Mouse (Mus musculus): ENCODE data around the gene Maml3. TPM values are rescaled to one million over a fixed set of nuclear protein-coding genes. Genes with fewer than 3 reads are reported as not detected.
A peak's percentile ranks its signal among the peaks of the same experiment; 100 is the strongest.

Maml3 gene
- polyA plus RNA-seq, 1 experiment from 2014 or later = 6.1 TPM

GRCm38 (mm10) chr3:51701950-51702349 lies 402.9 kb downstream of the Maml3 start:
- Histone ChIP-seq H3K27ac (ENCODE audit: low read depth, low read length) (peak overlapping the region; percentile 89), H3K4me2 (peak overlapping the region; percentile 36), H3K36me3 (ENCODE audit: control insufficient read depth, insufficient read depth, low read length) (no peaks in the 10 kb centered on the region), H3K4me1 (ENCODE audit: control insufficient read depth, insufficient read depth, low read length) (peaks cover 24% of the 10 kb centered on the region), H3K27me3 (ENCODE audit: control insufficient read depth, insufficient read depth, low read length) (no peaks in the 10 kb centered on the region), H3K9me3 (ENCODE audit: control insufficient read depth, low read length) (no peaks in the 10 kb centered on the region), H3K4me3 (ENCODE audit: low read depth, low read length) (peak overlapping the region; percentile 1), H3K9ac (ENCODE audit: low read length) (peak overlapping the region; percentile 71)
- WGBS = 2% methylated on average over 13 of the region's 13 CpGs
- ATAC-seq (ENCODE audit: low FRiP score) (peak; percentile 86), DNase-seq (ENCODE audit: low spot score, missing footprints) (peak; percentile 96)

- H3K36me3 ChIP-seq (ENCODE audit: control insufficient read depth, insufficient read depth, low read length) = no peaks in the 10 kb centered on the region; the same call in 1 of the 2 replicates
- peak overlapping the region; percentile 36 for H3K4me2 ChIP-seq
- H3K27me3 ChIP-seq (ENCODE audit: control insufficient read depth, insufficient read depth, low read length) = no peaks in the 10 kb centered on the region
- under 1% methylated on average over 27 of the region's 27 CpGs for WGBS
- peak overlapping the region; percentile 89 for H3K27ac ChIP-seq (ENCODE audit: low read depth, low read length)
- H3K9me3 ChIP-seq (ENCODE audit: control insufficient read depth, low read length) = no peaks in the 10 kb centered on the region
- peak overlapping the region; percentile 71 for H3K9ac ChIP-seq (ENCODE audit: low read length)
- DNase-seq (ENCODE audit: low spot score, missing footprints) (peak; percentile 99), ATAC-seq (ENCODE audit: low FRiP score) (peak; percentile 98)
- H3K4me3 ChIP-seq (ENCODE audit: low read depth, low read length) = peak overlapping the region; percentile 1
- peaks cover 24% of the 10 kb centered on the region for H3K4me1 ChIP-seq (ENCODE audit: control insufficient read depth, insufficient read depth, low read length)
Measured at GRCm38 (mm10) chr3:51701281-51701751, 403.6 kb downstream of the Maml3 start.

DNA sequence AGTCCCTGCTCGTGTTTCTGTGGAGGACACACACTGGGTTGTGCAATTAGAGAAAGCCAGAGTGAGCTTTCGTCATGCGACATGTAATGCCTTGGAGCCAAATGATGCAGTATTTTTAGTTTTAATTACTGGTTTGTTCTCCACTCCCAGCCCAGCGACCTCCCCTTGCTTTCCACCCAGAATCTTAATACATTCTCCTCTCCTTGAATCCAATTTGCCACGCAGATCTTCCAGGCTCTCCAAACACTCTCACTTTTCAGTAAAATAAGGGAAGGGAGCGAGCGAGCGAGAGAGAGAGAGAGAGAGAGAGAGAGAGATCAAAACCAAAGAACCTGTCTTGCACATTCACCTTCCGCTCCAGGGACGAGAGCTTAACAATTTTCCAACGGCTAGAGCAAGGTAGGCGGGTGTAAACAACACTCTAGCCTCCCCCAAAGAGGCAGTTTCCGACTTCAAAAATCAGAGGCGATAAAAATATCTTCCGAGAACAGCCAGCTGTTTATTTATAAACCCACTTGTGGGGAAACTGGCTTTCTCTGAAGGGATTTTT lies 404.1 kb downstream of the Maml3 start:
- Histone ChIP-seq H3K36me3 (ENCODE audit: control insufficient read depth, insufficient read depth, low read length) (no peaks in the 10 kb centered on the region; the same call in 1 of the 2 replicates), H3K27me3 (ENCODE audit: control insufficient read depth, insufficient read depth, low read length) (no peaks in the 10 kb centered on the region), H3K9ac (ENCODE audit: low read length) (peak overlapping the region; percentile 61), H3K27ac (ENCODE audit: low read depth, low read length) (peak overlapping the region; percentile 89; the same call in 1 of the 2 replicates), H3K4me2 (peak overlapping the region; percentile 36), H3K4me1 (ENCODE audit: control insufficient read depth, insufficient read depth, low read length) (peaks cover 24% of the 10 kb centered on the region), H3K4me3 (ENCODE audit: low read depth, low read length) (no peak overlapping the region), H3K9me3 (ENCODE audit: control insufficient read depth, low read length) (no peaks in the 10 kb centered on the region)
- no peak for DNase-seq (ENCODE audit: low spot score, missing footprints)
- ATAC-seq (ENCODE audit: low FRiP score) = no peak
- WGBS = 41% methylated on average over 15 of the region's 15 CpGs

- 85% methylated on average over 4 of the region's 4 CpGs for WGBS
- H3K36me3 ChIP-seq (ENCODE audit: control insufficient read depth, insufficient read depth, low read length) = no peaks in the 10 kb centered on the region; the same call in 1 of the 2 replicates
- H3K27me3 ChIP-seq (ENCODE audit: control insufficient read depth, insufficient read depth, low read length) = no peaks in the 10 kb centered on the region
- H3K9me3 ChIP-seq (ENCODE audit: control insufficient read depth, low read length) = no peaks in the 10 kb centered on the region
- H3K4me3 ChIP-seq (ENCODE audit: low read depth, low read length) = no peak overlapping the region
- ATAC-seq (ENCODE audit: low FRiP score) (no peak), DNase-seq (ENCODE audit: low spot score, missing footprints) (no peak)
- no peak overlapping the region; the same call in 1 of the 2 replicates for H3K9ac ChIP-seq (ENCODE audit: low read length)
- H3K4me1 ChIP-seq (ENCODE audit: control insufficient read depth, insufficient read depth, low read length) = peaks cover 24% of the 10 kb centered on the region
- no peak overlapping the region for H3K4me2 ChIP-seq
- H3K27ac ChIP-seq (ENCODE audit: low read depth, low read length) = no peak overlapping the region
Measured at GRCm38 (mm10) chr3:51700123-51700522, 404.8 kb downstream of the Maml3 start.

- ATAC-seq (ENCODE audit: low FRiP score) = no peak
- Histone ChIP-seq H3K4me3 (ENCODE audit: low read depth, low read length) (no peak overlapping the region), H3K36me3 (ENCODE audit: control insufficient read depth, insufficient read depth, low read length) (no peaks in the 10 kb centered on the region; the same call in 1 of the 2 replicates), H3K9me3 (ENCODE audit: control insufficient read depth, low read length) (no peaks in the 10 kb centered on the region), H3K27ac (ENCODE audit: low read depth, low read length) (no peak overlapping the region), H3K4me1 (ENCODE audit: control insufficient read depth, insufficient read depth, low read length) (peaks cover 19% of the 10 kb centered on the region), H3K4me2 (no peak overlapping the region), H3K9ac (ENCODE audit: low read length) (no peak overlapping the region), H3K27me3 (ENCODE audit: control insufficient read depth, insufficient read depth, low read length) (no peaks in the 10 kb centered on the region)
- no peak for DNase-seq (ENCODE audit: low spot score, missing footprints)
- 91% methylated on average over 3 of the region's 3 CpGs for WGBS
Measured at GRCm38 (mm10) chr3:51697931-51698330, 406.9 kb downstream of the Maml3 start.

GRCm38 (mm10) chr3:51695713-51696112 lies 409.2 kb downstream of the Maml3 start:
- Histone ChIP-seq H3K27me3 (ENCODE audit: control insufficient read depth, insufficient read depth, low read length) (no peaks in the 10 kb centered on the region), H3K27ac (ENCODE audit: low read depth, low read length) (no peak overlapping the region), H3K9me3 (ENCODE audit: control insufficient read depth, low read length) (no peaks in the 10 kb centered on the region), H3K4me2 (no peak overlapping the region), H3K4me1 (ENCODE audit: control insufficient read depth, insufficient read depth, low read length) (peaks cover 5% of the 10 kb centered on the region), H3K9ac (ENCODE audit: low read length) (no peak overlapping the region), H3K4me3 (ENCODE audit: low read depth, low read length) (no peak overlapping the region), H3K36me3 (ENCODE audit: control insufficient read depth, insufficient read depth, low read length) (no peaks in the 10 kb centered on the region; the same call in none of the 2 replicates)
- DNase-seq (ENCODE audit: low spot score, missing footprints) (no peak), ATAC-seq (ENCODE audit: low FRiP score) (no peak)
- 90% methylated on average over 3 of the region's 3 CpGs for WGBS

DNA sequence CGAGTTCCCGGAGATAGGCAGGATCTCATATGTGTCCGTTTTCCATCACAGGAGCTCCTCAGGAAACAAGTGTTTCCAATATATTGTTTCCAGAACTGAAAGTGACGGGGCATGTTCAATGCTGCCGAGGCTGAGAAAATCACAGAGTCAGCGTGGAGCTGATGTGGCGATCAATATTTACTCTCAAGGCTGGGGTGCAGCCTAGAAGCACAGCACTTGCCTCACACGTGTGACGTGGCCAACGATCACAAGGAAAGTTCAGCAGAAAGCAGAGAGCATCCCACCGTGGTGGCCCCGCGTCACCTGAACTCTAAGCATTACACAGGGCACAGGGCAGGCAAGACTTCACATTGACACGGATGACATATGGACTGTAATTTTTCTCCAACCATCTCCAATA lies 410.3 kb downstream of the Maml3 start:
- Histone ChIP-seq H3K36me3 (ENCODE audit: control insufficient read depth, insufficient read depth, low read length) (peaks cover 4% of the 10 kb centered on the region), H3K27ac (ENCODE audit: low read depth, low read length) (no peak overlapping the region), H3K4me3 (ENCODE audit: low read depth, low read length) (no peak overlapping the region), H3K4me1 (ENCODE audit: control insufficient read depth, insufficient read depth, low read length) (no peaks in the 10 kb centered on the region), H3K4me2 (no peak overlapping the region), H3K9me3 (ENCODE audit: control insufficient read depth, low read length) (no peaks in the 10 kb centered on the region), H3K9ac (ENCODE audit: low read length) (no peak overlapping the region), H3K27me3 (ENCODE audit: control insufficient read depth, insufficient read depth, low read length) (no peaks in the 10 kb centered on the region)
- DNase-seq (ENCODE audit: low spot score, missing footprints) (no peak), ATAC-seq (ENCODE audit: low FRiP score) (no peak)
- 92% methylated on average over 14 of the region's 14 CpGs for WGBS

- Histone ChIP-seq H3K4me3 (ENCODE audit: low read depth, low read length) (no peak overlapping the region), H3K4me2 (no peak overlapping the region), H3K27ac (ENCODE audit: low read depth, low read length) (no peak overlapping the region), H3K36me3 (ENCODE audit: control insufficient read depth, insufficient read depth, low read length) (peaks cover 10% of the 10 kb centered on the region), H3K27me3 (ENCODE audit: control insufficient read depth, insufficient read depth, low read length) (no peaks in the 10 kb centered on the region), H3K9me3 (ENCODE audit: control insufficient read depth, low read length) (no peaks in the 10 kb centered on the region), H3K4me1 (ENCODE audit: control insufficient read depth, insufficient read depth, low read length) (no peaks in the 10 kb centered on the region), H3K9ac (ENCODE audit: low read length) (no peak overlapping the region)
- 87% methylated on average over 10 of the region's 10 CpGs for WGBS
- ATAC-seq (ENCODE audit: low FRiP score) (no peak), DNase-seq (ENCODE audit: low spot score, missing footprints) (no peak)
Measured at GRCm38 (mm10) chr3:51693196-51693595, 411.7 kb downstream of the Maml3 start.

GRCm38 (mm10) chr3:51688725-51689124 lies 416.2 kb downstream of the Maml3 start:
- WGBS = 92% methylated on average over 8 of the region's 8 CpGs
- ATAC-seq (ENCODE audit: low FRiP score) = no peak
- Histone ChIP-seq H3K4me2 (no peak overlapping the region), H3K4me3 (ENCODE audit: low read depth, low read length) (no peak overlapping the region), H3K9ac (ENCODE audit: low read length) (no peak overlapping the region), H3K27me3 (ENCODE audit: control insufficient read depth, insufficient read depth, low read length) (no peaks in the 10 kb centered on the region), H3K9me3 (ENCODE audit: control insufficient read depth, low read length) (no peaks in the 10 kb centered on the region), H3K27ac (ENCODE audit: low read depth, low read length) (no peak overlapping the region), H3K36me3 (ENCODE audit: control insufficient read depth, insufficient read depth, low read length) (peaks cover 10% of the 10 kb centered on the region; the same call in 1 of the 2 replicates), H3K4me1 (ENCODE audit: control insufficient read depth, insufficient read depth, low read length) (no peaks in the 10 kb centered on the region)
- DNase-seq (ENCODE audit: low spot score, missing footprints) = no peak
